Mouse (Mus musculus) limb, embryonic 10.5 days (tissue): ENCODE results near the gene Frat1. TPM values are rescaled to one million over a fixed set of nuclear protein-coding genes. Genes with fewer than 3 reads are reported as not detected.
"Not testable (repeated sequence)": the region's sequence is repeated elsewhere in the genome, so short reads cannot be mapped to it uniquely, and the experiment has no call there.

Experiments
- DNase-seq: peaks from one replicate; pipeline ENCODE4 v3.0.0-alpha.2; 2017; ENCODE audit warnings: low spot score
- H3K27ac ChIP-seq: fragments of 300-500 bp; sonication (generic); 2 replicates; pipeline ENCODE4 v1.5.1; 2016; ENCODE audit warnings: mild to moderate bottlenecking
- H3K27me3 ChIP-seq: fragments of 300-500 bp; sonication (generic); 2 replicates; pipeline ENCODE4 v1.6.1; 2016; ENCODE audit warnings: low read depth, mild to moderate bottlenecking; ENCODE audit not compliant: poor library complexity, severe bottlenecking
- H3K36me3 ChIP-seq: fragments of 300-500 bp; sonication (generic); 2 replicates; pipeline ENCODE4 v1.6.1; 2016; ENCODE audit warnings: mild to moderate bottlenecking, moderate library complexity
- H3K4me1 ChIP-seq: fragments of 300-500 bp; sonication (generic); 2 replicates; pipeline ENCODE4 v1.6.1; 2016
- H3K4me3 ChIP-seq: fragments of 300-500 bp; sonication (generic); 2 replicates; pipeline ENCODE4 v1.5.1; 2016; ENCODE audit warnings: mild to moderate bottlenecking, moderate library complexity
- H3K9me3 ChIP-seq: fragments of 300-500 bp; sonication (generic); replicated peaks from 2 replicates; pipeline ENCODE4 v1.6.1; 2016; ENCODE audit warnings: mild to moderate bottlenecking
- WGBS: fragments of 180-500 bp; shearing (Covaris S2); methylation state at CpG from one replicate; pipeline ENCODE4 v1.1.7; 2016; 5-methylcytosine and 5-hydroxymethylcytosine counted together
- polyA plus RNA-seq: library from polyadenylated mRNA; unstranded; fragments of >200 nt; fragmentation: Nextera tagmentation; extraction: Ambion mirVana; gene quantifications from 2 replicates; pipeline ENCODE4 v1.2.1, GENCODE M21; 2016

The Frat1 gene
- polyA plus RNA-seq, 1 experiment from 2014 or later: 4.9 TPM

DNA sequence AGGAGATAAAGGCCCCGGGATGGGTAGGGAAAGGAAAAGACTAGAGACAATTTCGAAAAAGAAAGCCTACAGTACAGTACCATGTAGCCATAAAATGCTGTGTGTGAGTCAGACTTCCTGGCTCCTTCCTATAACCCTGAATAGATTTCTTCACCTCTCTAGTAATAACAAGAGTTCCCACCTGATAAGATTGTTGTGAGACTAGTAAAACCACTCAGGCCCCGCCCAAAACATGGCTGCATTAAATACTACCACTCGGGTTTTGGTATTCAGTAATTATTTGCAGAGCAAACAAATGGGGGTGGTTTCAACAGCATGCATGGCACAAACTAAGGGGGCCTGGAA is 8.1 kb downstream of the Frat1 start:
- no peaks in the 10 kb centered on the region for H3K36me3 ChIP-seq
- peaks cover 34% of the 10 kb centered on the region for H3K4me1 ChIP-seq
- 61% methylated on average over 4 of the region's 4 CpGs for WGBS
- peaks cover 15% of the 10 kb centered on the region for H3K27me3 ChIP-seq
- DNase-seq: no peak
- no peaks in the 10 kb centered on the region for H3K9me3 ChIP-seq
- H3K27ac ChIP-seq: no peak overlapping the region
- no peak overlapping the region for H3K4me3 ChIP-seq

- DNase-seq: no peak
- no peak overlapping the region for H3K4me3 ChIP-seq
- peaks cover 5% of the 10 kb centered on the region for H3K27me3 ChIP-seq
- H3K27ac ChIP-seq: no peak overlapping the region
- no peaks in the 10 kb centered on the region for H3K36me3 ChIP-seq
- WGBS: 44% methylated on average over 6 of the region's 6 CpGs
- peaks cover 34% of the 10 kb centered on the region for H3K4me1 ChIP-seq
- no peaks in the 10 kb centered on the region for H3K9me3 ChIP-seq
Measured at GRCm38 (mm10) chr19:41838808-41839207, 9.0 kb downstream of the Frat1 start.

DNA sequence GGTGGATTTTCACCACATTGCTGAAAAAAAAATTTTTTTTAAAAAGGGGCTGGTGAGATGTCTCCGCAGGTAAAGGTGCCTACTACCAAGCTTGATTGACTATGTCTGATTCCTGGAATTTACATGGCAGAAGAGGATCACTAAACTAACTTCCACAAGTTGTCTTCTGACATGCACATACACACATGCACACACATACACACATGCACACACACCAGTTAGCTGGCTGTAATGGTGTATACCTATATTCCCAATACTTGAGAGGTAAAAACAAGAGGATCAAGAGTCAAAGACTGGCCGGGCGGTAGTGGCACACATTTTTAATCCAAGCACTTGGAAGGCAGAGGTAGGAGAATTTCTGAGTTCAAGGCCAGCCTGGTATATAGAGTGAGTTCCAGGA is 9.9 kb downstream of the Frat1 start:
- 95% methylated on average over 3 of the region's 3 CpGs for WGBS
- H3K4me1 ChIP-seq: peaks cover 34% of the 10 kb centered on the region
- no peaks in the 10 kb centered on the region for H3K9me3 ChIP-seq
- H3K27ac ChIP-seq: no peak overlapping the region
- H3K36me3 ChIP-seq: no peaks in the 10 kb centered on the region
- no peak overlapping the region for H3K4me3 ChIP-seq
- H3K27me3 ChIP-seq: no peaks in the 10 kb centered on the region; the same call in 1 of the 2 replicates
- DNase-seq: no peak

DNA sequence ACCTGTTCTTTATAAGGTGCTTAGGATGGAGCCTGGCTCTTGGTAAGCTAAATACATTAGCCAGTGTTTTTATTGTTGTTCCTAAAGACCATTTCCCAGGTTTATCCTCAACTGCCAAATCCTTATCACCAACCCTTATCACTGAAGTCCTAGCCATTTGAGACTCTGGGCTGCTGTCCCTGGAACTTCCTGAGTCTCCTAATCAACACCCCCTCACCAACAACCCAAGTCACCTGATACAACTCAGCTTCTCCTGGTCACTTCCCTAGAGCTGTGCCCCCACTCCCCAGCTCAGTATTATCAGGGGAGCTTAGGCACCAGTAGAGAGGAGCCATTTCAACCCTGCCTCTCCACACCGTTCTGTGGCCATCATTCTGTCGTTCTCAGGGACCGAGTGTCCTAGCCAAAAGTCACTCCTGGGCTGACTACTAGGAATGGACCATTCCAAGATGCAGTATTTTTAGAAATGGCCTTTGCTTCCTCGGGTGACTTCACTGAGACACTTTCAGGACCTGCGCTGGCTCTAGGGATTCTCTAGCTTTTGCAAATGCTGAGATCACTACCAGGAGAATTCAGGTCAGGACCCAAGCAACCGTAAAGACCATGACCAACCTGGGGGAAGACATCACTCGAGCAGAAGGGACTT is 11.5 kb downstream of the Frat1 start:
- WGBS: 80% methylated on average over 7 of the region's 7 CpGs
- Histone ChIP-seq H3K27ac (no peak overlapping the region), H3K4me3 (no peak overlapping the region), H3K9me3 (no peaks in the 10 kb centered on the region), H3K4me1 (peaks cover 27% of the 10 kb centered on the region), H3K27me3 (peaks cover 14% of the 10 kb centered on the region), H3K36me3 (no peaks in the 10 kb centered on the region)
- no peak for DNase-seq

- no peak for DNase-seq
- Histone ChIP-seq H3K27ac (no peak overlapping the region), H3K36me3 (no peaks in the 10 kb centered on the region), H3K4me3 (no peak overlapping the region), H3K9me3 (no peaks in the 10 kb centered on the region), H3K27me3 (peaks cover 21% of the 10 kb centered on the region), H3K4me1 (peaks cover 27% of the 10 kb centered on the region)
- 88% methylated on average over 4 of the region's 4 CpGs for WGBS
Measured at GRCm38 (mm10) chr19:41842196-41842595, 12.4 kb downstream of the Frat1 start.

GRCm38 (mm10) chr19:41842706-41843105 is 12.9 kb downstream of the Frat1 start:
- no peak overlapping the region for H3K4me3 ChIP-seq
- DNase-seq: no peak
- H3K4me1 ChIP-seq: peaks cover 26% of the 10 kb centered on the region
- H3K9me3 ChIP-seq: no peaks in the 10 kb centered on the region
- no peak overlapping the region for H3K27ac ChIP-seq
- WGBS: 85% methylated on average over 4 of the region's 4 CpGs
- peaks cover 21% of the 10 kb centered on the region for H3K27me3 ChIP-seq
- no peaks in the 10 kb centered on the region for H3K36me3 ChIP-seq

- no peaks in the 10 kb centered on the region for H3K36me3 ChIP-seq
- no peak for DNase-seq
- H3K4me3 ChIP-seq: no peak overlapping the region
- 85% methylated on average over 6 of the region's 6 CpGs for WGBS
- H3K4me1 ChIP-seq: peaks cover 20% of the 10 kb centered on the region
- no peak overlapping the region for H3K27ac ChIP-seq
- H3K27me3 ChIP-seq: peaks cover 21% of the 10 kb centered on the region
- H3K9me3 ChIP-seq: no peaks in the 10 kb centered on the region
Measured at GRCm38 (mm10) chr19:41844345-41844744, 14.6 kb downstream of the Frat1 start.

DNA sequence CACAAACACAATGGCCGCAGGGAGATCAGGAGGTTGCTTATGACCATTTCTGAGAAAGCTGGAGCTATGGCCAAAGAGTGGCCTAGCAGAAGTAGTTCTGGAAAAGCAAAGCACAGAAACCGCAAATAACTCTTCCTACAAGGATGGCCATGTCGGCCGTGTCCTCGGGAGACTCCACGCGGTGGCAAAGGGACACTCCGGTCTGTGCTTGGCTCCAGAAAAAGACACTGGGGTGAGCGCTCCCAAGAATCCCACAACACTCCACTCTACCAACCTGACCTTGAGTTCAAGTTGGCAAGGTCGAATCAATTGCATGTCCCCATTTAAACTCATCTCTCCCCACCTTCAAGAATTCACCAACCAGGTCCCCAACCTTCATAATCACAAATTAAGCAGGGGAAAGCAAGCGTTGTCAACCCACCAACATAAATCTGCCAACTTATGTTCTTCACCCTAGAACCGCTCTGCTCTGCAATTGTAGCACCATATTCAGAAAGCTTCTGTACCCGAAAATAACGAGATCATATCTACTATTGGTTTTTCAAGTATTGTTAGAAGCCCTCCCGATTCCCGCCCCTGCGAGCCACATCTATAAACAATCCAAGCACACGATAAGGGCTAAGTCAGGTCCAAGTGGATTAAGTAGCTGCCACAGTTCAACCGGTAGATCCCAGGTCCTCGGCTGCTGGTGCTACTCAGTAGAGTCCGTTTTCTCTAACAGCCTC is 16.8 kb downstream of the Frat1 start:
- DNase-seq: no peak
- H3K4me3 ChIP-seq: peak overlapping the region; percentile 78
- 16% methylated on average over 21 of the region's 21 CpGs for WGBS
- no peaks in the 10 kb centered on the region for H3K36me3 ChIP-seq
- peak overlapping the region; percentile 95 for H3K27ac ChIP-seq
- H3K9me3 ChIP-seq: no peaks in the 10 kb centered on the region
- H3K27me3 ChIP-seq: peaks cover 21% of the 10 kb centered on the region
- H3K4me1 ChIP-seq: peaks cover 34% of the 10 kb centered on the region

DNA sequence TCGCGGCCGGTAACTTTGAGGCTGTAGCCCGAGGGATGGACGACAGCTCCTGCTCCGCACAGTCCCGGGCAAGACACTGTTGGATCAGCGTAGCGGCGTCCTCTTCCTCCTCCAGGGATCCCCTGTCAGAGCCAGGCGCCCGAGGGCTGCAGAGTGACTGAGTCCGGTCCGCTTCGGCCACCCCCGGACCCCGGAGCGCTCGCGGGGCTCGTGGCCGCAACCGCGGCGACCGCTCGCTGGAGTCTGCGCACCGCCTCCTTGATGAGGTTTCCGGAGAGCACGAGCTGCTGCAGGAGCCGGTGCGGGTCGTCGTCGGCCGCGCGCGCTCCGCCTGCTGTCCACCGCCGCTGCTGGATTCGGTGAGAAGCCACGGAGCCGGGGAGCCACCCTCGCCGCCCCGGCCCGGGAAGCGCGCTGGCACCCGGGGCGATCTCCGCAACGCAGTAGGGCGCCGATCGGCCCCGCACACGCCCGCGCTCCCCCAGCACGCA is 17.4 kb downstream of the Frat1 start:
- under 1% methylated on average over 64 of the region's 64 CpGs for WGBS
- H3K36me3 ChIP-seq: no peaks in the 10 kb centered on the region
- H3K27me3 ChIP-seq: peaks cover 21% of the 10 kb centered on the region
- DNase-seq: peak; percentile 70
- peak overlapping the region; percentile 78 for H3K4me3 ChIP-seq
- H3K27ac ChIP-seq: peak overlapping the region; percentile 95
- H3K9me3 ChIP-seq: no peaks in the 10 kb centered on the region
- peaks cover 34% of the 10 kb centered on the region for H3K4me1 ChIP-seq

DNA sequence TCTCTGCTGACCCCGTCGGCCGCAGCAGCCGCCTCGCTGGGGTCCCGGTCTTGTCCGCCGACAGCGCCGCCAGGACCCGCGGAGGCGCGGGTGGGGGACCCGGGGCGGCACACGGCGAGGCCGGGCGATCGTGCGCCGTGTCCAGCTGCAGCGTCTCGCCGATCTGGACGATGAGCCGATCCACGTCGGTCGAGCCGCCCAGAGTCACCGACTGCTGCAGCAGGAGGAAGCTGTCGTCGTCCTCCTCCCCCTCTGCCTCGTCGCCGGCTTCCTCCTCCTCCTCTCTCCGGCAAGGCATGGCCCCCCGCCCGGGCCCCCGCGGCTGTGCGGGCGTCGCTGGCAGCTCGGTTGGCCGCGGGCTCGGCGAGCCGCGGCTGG is 17.8 kb downstream of the Frat1 start:
- WGBS: under 1% methylated on average over 53 of the region's 53 CpGs
- peak; percentile 77 for DNase-seq
- not testable (repeated sequence) for H3K9me3 ChIP-seq, H3K36me3 ChIP-seq
- Histone ChIP-seq H3K27me3 (peaks cover 21% of the 10 kb centered on the region), H3K4me3 (peak overlapping the region; percentile 78), H3K4me1 (peaks cover 34% of the 10 kb centered on the region), H3K27ac (peak overlapping the region; percentile 95)

- peak within 1 kb of the TSS; percentile 78 for H3K4me3 ChIP-seq
- peak within 1 kb of the TSS; percentile 95 for H3K27ac ChIP-seq
- peak; percentile 95 for DNase-seq
- H3K9me3 ChIP-seq: no peaks in the 10 kb centered on the region
- no peaks in the 10 kb centered on the region for H3K36me3 ChIP-seq
- peaks cover 34% of the 10 kb centered on the region for H3K4me1 ChIP-seq
- 2% methylated on average over 72 of the region's 72 CpGs for WGBS
- peaks cover 21% of the 10 kb centered on the region for H3K27me3 ChIP-seq
Measured at GRCm38 (mm10) chr19:41847992-41848851, 18.5 kb downstream of the Frat1 start, which contains the start of gene Frat2. Frat2 (minus strand) TSS chr19:41848132.

GRCm38 (mm10) chr19:41850021-41850718 is 20.4 kb downstream of the Frat1 start:
- H3K4me3 ChIP-seq: no peak overlapping the region
- H3K27ac ChIP-seq: peak overlapping the region; percentile 66
- 46% methylated on average over 6 of the region's 6 CpGs for WGBS

More at GRCm38 (mm10) chr19:41850021-41850718, 20.4 kb downstream of the Frat1 start:
- no peaks in the 10 kb centered on the region for H3K9me3 ChIP-seq
- H3K4me1 ChIP-seq: peaks cover 34% of the 10 kb centered on the region
- H3K36me3 ChIP-seq: no peaks in the 10 kb centered on the region
- no peak for DNase-seq
- H3K27me3 ChIP-seq: peaks cover 17% of the 10 kb centered on the region
